Mouse (Mus musculus) CH12.LX (cell line): Measurements from ENCODE around the gene Tapt1. TPM values are rescaled to one million over a fixed set of nuclear protein-coding genes. Genes with fewer than 3 reads are reported as not detected.

Experiments
- DNase-seq: peaks from one replicate; pipeline ENCODE4 v3.0.0-alpha.2; 2013; ENCODE audit errors: extremely low read depth
- H3K27ac ChIP-seq: 2 replicates; pipeline ENCODE4 v1.5.1; 2012; ENCODE audit warnings: low read depth, mild to moderate bottlenecking, control low read depth, moderate library complexity; ENCODE audit not compliant: insufficient read depth
- H3K27me3 ChIP-seq: replicated peaks from 2 replicates; pipeline ENCODE3; 2012; ENCODE audit warnings: inconsistent platforms
- H3K36me3 ChIP-seq, 2 experiments: replicated peaks in 1 of 2; 2 replicates each; pipeline versions ENCODE3 to v1.6.1; 2012; ENCODE audit warnings: inconsistent platforms in 1 of 2, low read length in 1 of 2, mild to moderate bottlenecking in 1 of 2, mixed read lengths in 1 of 2, moderate library complexity in 1 of 2; ENCODE audit not compliant: control insufficient read depth in 1 of 2, insufficient read depth in 1 of 2
- H3K4me1 ChIP-seq, 2 experiments: 2 replicates each; pipeline ENCODE4 v1.6.1; 2012; ENCODE audit warnings: inconsistent platforms in 1 of 2, moderate library complexity in 1 of 2; ENCODE audit not compliant: insufficient read depth in 2 of 2, control insufficient read depth in 1 of 2
- H3K4me2 ChIP-seq: 2 replicates; pipeline ENCODE4 v1.6.1; 2012; ENCODE audit warnings: low read depth, mild to moderate bottlenecking, control low read depth; ENCODE audit not compliant: poor library complexity, insufficient read depth, severe bottlenecking
- H3K4me3 ChIP-seq, 3 experiments: fragments of 150-350 bp in 1 of 3; sonication (generic) in 1 of 3; replicated peaks in 1 of 3; 2 replicates each; pipeline versions ENCODE3 to v1.5.1; 2011 to 2012; ENCODE audit warnings: low read depth in 2 of 3, low read length in 2 of 3, mild to moderate bottlenecking in 2 of 3, moderate library complexity in 2 of 3, control low read depth in 1 of 3, improper control_type of control experiment in 1 of 3, inconsistent platforms in 1 of 3, mixed read lengths in 1 of 3; ENCODE audit not compliant: poor library complexity in 1 of 3
- H3K79me2 ChIP-seq: replicated peaks from 2 replicates; pipeline ENCODE4 v1.6.1; 2012; ENCODE audit warnings: mild to moderate bottlenecking, moderate library complexity; ENCODE audit not compliant: control insufficient read depth, poor library complexity, insufficient read depth, severe bottlenecking; ENCODE audit errors: extremely low read depth
- H3K9ac ChIP-seq: 2 replicates; pipeline ENCODE4 v1.6.1; 2012; ENCODE audit warnings: low read depth, mild to moderate bottlenecking, control low read depth, moderate library complexity; ENCODE audit not compliant: insufficient read depth
- H3K9me3 ChIP-seq: replicated peaks from 2 replicates; pipeline ENCODE3; 2012; ENCODE audit warnings: low read length, inconsistent platforms, mixed read lengths
- CHD1 ChIP-seq: IDR thresholded peaks from 2 replicates; pipeline ENCODE4 v1.6.1; 2012; ENCODE audit warnings: low read depth, low read length, improper control_type of control experiment, inconsistent platforms
- EP300 ChIP-seq: IDR thresholded peaks from 2 replicates; pipeline ENCODE4 v1.6.1; 2011; ENCODE audit warnings: low read length, improper control_type of control experiment
- ETS1 ChIP-seq: conservative IDR thresholded peaks from 2 replicates; pipeline ENCODE4 v1.6.1; 2012; ENCODE audit warnings: low read depth, mild to moderate bottlenecking, inconsistent platforms, low read length, improper control_type of control experiment, moderate library complexity
- GABPA ChIP-seq: IDR thresholded peaks from 2 replicates; pipeline ENCODE4 v1.6.1; 2012; ENCODE audit warnings: low read depth, low read length, improper control_type of control experiment, inconsistent platforms; ENCODE audit not compliant: insufficient replicate concordance
- IRF4 ChIP-seq: IDR thresholded peaks from 2 replicates; pipeline ENCODE4 v1.6.1; 2014; ENCODE audit warnings: low read depth, mild to moderate bottlenecking, inconsistent platforms, low read length, improper control_type of control experiment
- JUN ChIP-seq: IDR thresholded peaks from 2 replicates; pipeline ENCODE4 v1.6.1; 2011; ENCODE audit warnings: low read depth, mild to moderate bottlenecking, low read length, improper control_type of control experiment, moderate library complexity; ENCODE audit not compliant: insufficient read depth
- JUND ChIP-seq: conservative IDR thresholded peaks from 2 replicates; pipeline ENCODE4 v1.6.1; 2011; ENCODE audit warnings: low read depth, low read length, improper control_type of control experiment
- KAT2A ChIP-seq: IDR thresholded peaks from 2 replicates; pipeline ENCODE4 v1.6.1; 2012; ENCODE audit warnings: low read length, improper control_type of control experiment, inconsistent platforms; ENCODE audit not compliant: insufficient replicate concordance
- MAFK ChIP-seq: IDR thresholded peaks from 2 replicates; pipeline ENCODE4 v1.6.1; 2011; ENCODE audit warnings: low read length, improper control_type of control experiment; ENCODE audit not compliant: insufficient replicate concordance
- MAX ChIP-seq: IDR thresholded peaks from 2 replicates; pipeline ENCODE4 v1.6.1; 2011; ENCODE audit warnings: low read length, improper control_type of control experiment
- MAZ ChIP-seq: IDR thresholded peaks from 2 replicates; pipeline ENCODE4 v1.6.1; 2012; ENCODE audit warnings: low read depth, mild to moderate bottlenecking, inconsistent platforms, low read length, improper control_type of control experiment, moderate library complexity
- PAX5 ChIP-seq: IDR thresholded peaks from 2 replicates; pipeline ENCODE4 v1.6.1; 2012; ENCODE audit warnings: low read length, inconsistent platforms, mixed read lengths
- POLR2AphosphoS2 ChIP-seq: IDR thresholded peaks from 2 replicates; pipeline ENCODE4 v1.6.1; 2011; ENCODE audit warnings: low read depth, low read length, improper control_type of control experiment
- RCOR1 ChIP-seq: conservative IDR thresholded peaks from 2 replicates; pipeline ENCODE4 v1.6.1; 2012; ENCODE audit warnings: low read depth, mild to moderate bottlenecking, inconsistent platforms, low read length, improper control_type of control experiment
- SIN3A ChIP-seq: IDR thresholded peaks from 2 replicates; pipeline ENCODE4 v1.6.1; 2012; ENCODE audit warnings: low read length, improper control_type of control experiment, inconsistent platforms
- SMC3 ChIP-seq: IDR thresholded peaks from 2 replicates; pipeline ENCODE4 v1.6.1; 2011; ENCODE audit warnings: low read depth, low read length, improper control_type of control experiment
- TCF12 ChIP-seq: IDR thresholded peaks from 2 replicates; pipeline ENCODE4 v1.6.1; 2014; ENCODE audit warnings: low read depth, mild to moderate bottlenecking, inconsistent platforms, low read length, improper control_type of control experiment
- UBTF ChIP-seq: IDR thresholded peaks from 2 replicates; pipeline ENCODE4 v1.6.1; 2012; ENCODE audit warnings: low read depth, mild to moderate bottlenecking, inconsistent platforms, low read length, improper control_type of control experiment, moderate library complexity
- ZKSCAN1 ChIP-seq: IDR thresholded peaks from 2 replicates; pipeline ENCODE4 v1.6.1; 2012; ENCODE audit warnings: low read depth, inconsistent platforms, low read length, improper control_type of control experiment, borderline replicate concordance
- ZMIZ1 ChIP-seq: IDR thresholded peaks from 2 replicates; pipeline ENCODE4 v1.6.1; 2012; ENCODE audit warnings: low read depth, mild to moderate bottlenecking, inconsistent platforms, low read length, improper control_type of control experiment
- ZNF384 ChIP-seq: IDR thresholded peaks from 2 replicates; pipeline ENCODE4 v1.6.1; 2012; ENCODE audit warnings: low read depth, low read length, improper control_type of control experiment, inconsistent platforms
- dilution Hi-C: fragments of 300-500 bp; cut with MboI; formaldehyde crosslinking; loops from 2 replicates; pipeline ENCODE4 v1.14.3; 2020; ENCODE audit warnings: low sequenced_read_pairs; ENCODE audit not compliant: extremely low pct_unique_long_range_greater_than_20kb, extremely low pct_ligation_motif_present
- in situ Hi-C: fragments of 300-500 bp; cut with MboI; formaldehyde crosslinking; loops from 3 replicates; pipeline ENCODE4 v1.14.3; 2019; ENCODE audit warnings: low sequenced_read_pairs, low pct_ligation_motif_present, low pct_unique_long_range_greater_than_20kb, mixed read lengths
- polyA plus RNA-seq: library from polyadenylated mRNA; unstranded; fragments of >175 nt; gene quantifications from 2 replicates; pipeline ENCODE4 v1.2.1, GENCODE M21; 2012; ENCODE audit warnings: low read depth; ENCODE audit not compliant: insufficient read length
- total RNA-seq, 2 experiments: library from RNA; depleted of rRNA; stranded (reverse); fragments of 300-350 nt in 1 of 2; fragments of >200 nt in 1 of 2; gene quantifications; 2 replicates each; pipeline ENCODE4 v1.2.3; 2012 to 2014

The Tapt1 gene
- total and polyA plus RNA-seq, 3 experiments = 15.7 to 40.8 (median 33.5) TPM

DNA sequence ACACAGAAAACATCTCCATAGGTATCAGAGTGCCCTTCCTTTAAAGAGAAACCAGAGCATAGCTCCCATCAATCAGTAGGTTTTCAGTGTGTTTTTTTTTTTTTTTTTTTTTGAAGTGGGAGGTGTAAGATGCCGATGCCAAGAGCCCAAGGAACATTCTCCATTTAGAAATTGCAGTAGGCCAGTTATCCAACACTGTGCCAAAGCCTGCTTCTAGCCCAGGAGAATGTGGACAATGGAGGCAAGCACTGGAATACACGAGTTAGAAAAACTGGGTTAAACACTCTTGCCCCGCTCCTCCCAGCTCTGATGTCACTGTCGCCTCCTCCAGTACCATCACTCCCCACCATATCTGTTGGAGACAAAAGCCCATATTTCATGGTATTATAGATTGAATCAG lies 31.0 kb upstream of the Tapt1 start:
- peaks cover 3 to 16% of the 10 kb centered on the region in 2 experiments; a peak in 3 of 4 replicates for H3K4me1 ChIP-seq
- H3K4me3 ChIP-seq = no peak overlapping the region
- no peaks in the 10 kb centered on the region for H3K27me3 ChIP-seq
- H3K79me2 ChIP-seq = no peaks in the 10 kb centered on the region
- TF ChIP-seq ETS1 (no peak), JUN (no peak), SMC3 (no peak), POLR2AphosphoS2 (no peak), IRF4 (no peak)
- no peak overlapping the region for H3K4me2 ChIP-seq
- no peak for DNase-seq
- dilution Hi-C loops = no loop called here
- in situ Hi-C loops = loop anchor here (5.0 to 10.0 kb wide), 3 partner anchors 35 to 203 kb away; no protein-coding TSS in a partner anchor
- no peaks in the 10 kb centered on the region for H3K36me3 ChIP-seq
- no peaks in the 10 kb centered on the region for H3K9me3 ChIP-seq
- H3K9ac ChIP-seq = no peak overlapping the region
- H3K27ac ChIP-seq = no peak overlapping the region

DNA sequence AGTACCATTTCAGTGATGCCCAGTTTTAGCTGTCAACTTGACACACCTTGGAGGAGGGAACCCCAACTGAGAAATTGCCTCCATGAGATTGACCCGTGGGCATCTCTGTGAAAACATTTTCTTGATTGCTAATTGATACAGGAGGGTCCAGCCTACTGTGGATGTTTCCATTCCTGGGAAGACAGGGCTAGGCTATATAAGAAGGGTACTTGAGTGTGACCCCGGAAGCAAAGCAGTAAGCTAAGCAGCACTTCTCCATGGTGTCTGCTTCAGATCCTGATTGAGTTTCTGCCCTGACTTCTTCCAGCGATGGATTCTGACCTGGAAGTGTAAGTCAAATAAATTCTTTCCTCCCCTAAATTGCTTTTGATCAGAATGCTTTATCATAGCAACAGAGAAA lies 30.1 kb upstream of the Tapt1 start:
- TF ChIP-seq PAX5 = no peak
- no peak for TF ChIP-seq KAT2A
- TF ChIP-seq EP300 = no peak
- no peak for TF ChIP-seq CHD1
- Histone ChIP-seq H3K79me2 (no peaks in the 10 kb centered on the region), H3K9ac (no peak overlapping the region), H3K4me3 (no peak overlapping the region), H3K27me3 (no peaks in the 10 kb centered on the region), H3K4me2 (no peak overlapping the region), H3K9me3 (no peaks in the 10 kb centered on the region), H3K4me1 (peaks cover 6 to 16% of the 10 kb centered on the region in 2 experiments; a peak in 3 of 4 replicates), H3K27ac (no peak overlapping the region), H3K36me3 (no peaks in the 10 kb centered on the region)
- DNase-seq = no peak
- in situ Hi-C loops = loop anchor here (5.0 to 10.0 kb wide), 3 partner anchors 34 to 202 kb away; no protein-coding TSS in a partner anchor
- dilution Hi-C loops = no loop called here

DNA sequence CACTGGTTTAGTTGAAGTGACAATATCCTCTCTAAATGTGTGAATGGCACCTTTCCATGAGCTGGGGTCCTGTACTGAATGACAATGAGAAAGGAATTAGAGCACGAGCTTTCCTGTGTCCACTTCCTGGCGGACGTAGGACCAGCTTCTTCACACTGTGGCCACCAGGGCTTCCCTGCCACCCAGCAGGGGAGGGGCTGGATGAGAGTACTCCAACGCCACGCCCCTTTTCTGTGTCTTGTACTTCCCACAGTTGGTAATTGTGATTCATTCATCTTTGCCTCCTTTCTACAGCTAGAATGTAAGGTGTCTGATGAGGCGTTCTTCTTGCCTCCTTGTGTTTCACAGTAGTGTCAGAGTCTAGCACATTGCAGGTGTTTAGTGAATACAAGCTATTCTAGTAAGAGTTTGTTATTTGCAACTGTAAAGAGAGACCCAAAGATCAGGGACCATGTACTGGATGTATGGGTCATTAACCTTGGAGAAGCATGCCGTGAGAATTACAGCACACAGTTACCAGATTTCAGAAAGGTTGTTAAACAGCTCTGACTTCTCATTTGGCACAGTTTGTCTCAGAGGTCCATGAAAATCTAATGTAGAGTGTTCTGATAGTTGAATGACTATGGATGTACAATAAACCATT lies 29.5 kb upstream of the Tapt1 start:
- Histone ChIP-seq H3K79me2 (no peaks in the 10 kb centered on the region), H3K9me3 (no peaks in the 10 kb centered on the region), H3K4me2 (no peak overlapping the region), H3K27me3 (no peaks in the 10 kb centered on the region), H3K4me3 (no peak overlapping the region), H3K36me3 (no peaks in the 10 kb centered on the region), H3K27ac (no peak overlapping the region)
- DNase-seq = no peak
- dilution Hi-C loops = no loop called here
- in situ Hi-C loops = loop anchor here (5.0 to 10.0 kb wide), 3 partner anchors 34 to 201 kb away; no protein-coding TSS in a partner anchor
- TF ChIP-seq MAFK (no peak), ZMIZ1 (no peak), ZKSCAN1 (no peak), SMC3 (no peak), MAZ (no peak), RCOR1 (no peak), JUN (no peak), EP300 (no peak), SIN3A (no peak), MAX (no peak), ZNF384 (no peak), GABPA (no peak), POLR2AphosphoS2 (no peak), UBTF (no peak), KAT2A (no peak), IRF4 (no peak), TCF12 (no peak), JUND (no peak)
- TF ChIP-seq, all 38 proteins: peak for 0
- peaks cover 6 to 16% of the 10 kb centered on the region in 2 experiments; a peak in 3 of 4 replicates for H3K4me1 ChIP-seq
- H3K9ac ChIP-seq = no peak overlapping the region
